Mouse (Mus musculus): ENCODE measurements around the gene Ptprg.
A peak's percentile ranks its signal among the peaks of the same experiment; 100 is the strongest.

The Ptprg gene

GRCm38 (mm10) chr14:11618140-11618705, 64.9 kb downstream of the Ptprg start:
- no peak for DNase-seq (ENCODE audit: low spot score)

GRCm38 (mm10) chr14:11619606-11620005, 66.3 kb downstream of the Ptprg start:
- no peak for DNase-seq (ENCODE audit: low spot score)

DNA sequence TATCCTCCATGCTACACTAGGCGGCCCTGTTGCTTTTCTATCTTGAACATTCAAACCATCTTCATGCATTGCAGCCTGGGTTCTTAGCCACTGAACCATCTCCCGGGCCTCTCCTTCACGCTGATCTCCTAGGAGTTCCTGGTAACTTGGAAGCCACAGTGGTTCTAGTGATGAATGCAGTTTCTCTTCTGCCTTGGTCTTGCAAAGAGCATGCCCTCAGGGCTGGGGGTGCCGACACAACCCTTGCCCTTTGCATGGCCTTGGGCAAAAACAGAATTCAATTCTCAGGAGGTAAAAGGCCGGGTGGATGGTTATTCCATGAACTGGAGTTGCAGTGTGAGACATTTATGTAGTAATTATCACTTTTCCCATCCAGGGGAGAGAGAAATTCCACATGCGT, 67.0 kb downstream of the Ptprg start:
- no peak for DNase-seq (ENCODE audit: low spot score)

- no peak for DNase-seq (ENCODE audit: low spot score)
Measured at GRCm38 (mm10) chr14:11620962-11621568, 67.7 kb downstream of the Ptprg start.

GRCm38 (mm10) chr14:11623576-11623975, 70.2 kb downstream of the Ptprg start:
- DNase-seq (ENCODE audit: low spot score): no peak

DNA sequence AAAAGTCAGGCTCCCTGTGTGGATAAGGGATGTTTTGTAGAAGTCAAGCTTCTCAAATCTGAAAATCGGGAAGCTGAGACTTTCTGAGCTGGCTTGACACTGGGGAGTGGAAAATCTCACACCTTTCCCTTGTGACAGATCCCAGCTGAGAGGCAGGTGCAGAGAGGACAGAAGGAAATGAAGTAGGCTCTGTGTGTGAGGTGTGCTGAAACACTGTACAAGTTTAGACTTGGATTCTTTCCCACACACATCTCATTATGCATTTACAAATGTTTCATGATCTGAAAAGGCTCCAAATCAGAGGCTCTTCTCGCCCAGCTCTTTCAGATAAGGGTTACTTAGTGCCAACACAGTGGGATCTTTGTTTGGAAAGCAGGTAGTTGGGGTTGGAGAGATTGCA, 77.4 kb downstream of the Ptprg start:
- no peak for DNase-seq (ENCODE audit: low spot score)

GRCm38 (mm10) chr14:11631505-11631904, 78.2 kb downstream of the Ptprg start:
- DNase-seq (ENCODE audit: low spot score): no peak

DNA sequence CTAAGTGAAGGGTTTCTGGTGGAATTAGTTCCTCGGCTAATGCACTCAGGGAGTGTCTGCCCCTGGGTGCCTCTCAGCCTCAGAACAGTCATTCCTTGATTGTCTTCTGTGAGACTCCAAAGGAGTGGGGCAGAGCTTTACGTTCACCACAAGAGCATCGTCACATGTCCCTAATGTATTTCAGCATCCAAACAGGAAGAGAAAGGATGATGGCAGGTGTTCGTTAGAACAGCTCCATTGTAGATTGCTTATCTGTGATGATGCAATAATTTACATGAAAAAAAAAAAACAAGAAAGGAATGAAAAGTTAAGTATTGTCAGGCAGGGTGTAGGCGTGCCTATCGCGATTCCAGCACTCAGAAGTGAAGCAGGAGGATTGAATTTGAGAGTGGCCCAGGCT, 84.3 kb downstream of the Ptprg start:
- DNase-seq (ENCODE audit: low spot score): no peak

GRCm38 (mm10) chr14:11639366-11639765, 86.0 kb downstream of the Ptprg start:
- no peak for DNase-seq (ENCODE audit: low spot score)

DNA sequence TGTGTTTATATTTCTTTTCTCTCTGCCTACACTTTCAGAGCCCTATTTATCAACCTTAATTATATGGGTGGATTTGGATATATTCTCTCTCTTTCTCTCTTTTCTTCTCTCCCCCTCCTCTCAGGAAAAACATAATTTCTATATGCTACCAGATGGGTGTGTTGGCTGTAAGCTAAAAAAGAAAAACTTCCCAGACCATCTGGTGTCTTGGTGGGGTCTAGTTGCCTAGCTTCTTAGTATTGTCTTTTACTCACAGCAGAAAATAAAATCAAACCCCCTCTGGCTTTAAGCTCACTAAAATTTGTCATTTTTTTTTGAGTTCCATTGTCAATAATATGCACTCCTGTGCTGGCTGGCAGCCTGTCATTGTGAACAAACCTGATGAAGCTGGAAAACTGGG, 87.0 kb downstream of the Ptprg start:
- DNase-seq (ENCODE audit: low spot score): no peak

DNA sequence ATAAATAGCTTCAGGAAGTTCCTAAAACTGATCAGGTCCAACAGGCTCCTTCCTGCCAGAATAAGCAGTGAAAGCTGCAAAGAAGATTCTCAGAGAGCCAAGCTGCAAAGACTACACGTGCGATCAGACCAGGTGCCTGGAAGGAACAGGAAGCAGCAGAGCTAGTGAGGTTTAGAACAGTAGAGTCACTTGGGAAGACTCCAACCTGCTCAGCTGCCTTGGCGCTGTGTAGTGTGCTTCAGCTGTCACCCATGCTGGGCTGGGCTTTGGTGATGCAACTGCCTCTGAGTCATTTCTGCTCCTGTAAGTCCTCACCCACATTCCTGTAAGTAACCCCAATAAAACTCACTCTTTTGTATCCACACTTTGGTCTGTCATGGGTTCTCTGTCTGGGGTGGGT, 87.7 kb downstream of the Ptprg start:
- DNase-seq (ENCODE audit: low spot score): no peak

DNA sequence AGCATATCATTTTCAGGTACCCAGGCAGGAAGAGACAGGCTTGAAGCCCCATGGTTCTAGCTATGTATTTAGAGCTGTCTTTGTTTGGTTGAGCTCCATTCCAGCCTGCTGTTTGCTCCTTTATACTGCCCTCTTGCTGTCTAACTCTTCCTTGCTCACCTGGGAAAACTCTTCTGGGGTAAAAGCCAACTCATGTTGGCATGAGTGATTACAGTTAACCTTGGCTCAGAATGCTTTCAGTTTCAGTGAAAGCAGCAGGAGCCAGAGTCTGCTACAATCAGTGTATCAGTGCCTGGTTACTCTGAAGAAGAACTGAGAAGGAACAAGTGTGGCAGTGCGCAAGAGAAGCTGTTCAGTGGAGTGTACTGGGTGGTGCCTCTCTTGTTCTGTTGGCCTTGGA, 89.6 kb downstream of the Ptprg start:
- peak; percentile 25 for DNase-seq (ENCODE audit: low spot score)

DNA sequence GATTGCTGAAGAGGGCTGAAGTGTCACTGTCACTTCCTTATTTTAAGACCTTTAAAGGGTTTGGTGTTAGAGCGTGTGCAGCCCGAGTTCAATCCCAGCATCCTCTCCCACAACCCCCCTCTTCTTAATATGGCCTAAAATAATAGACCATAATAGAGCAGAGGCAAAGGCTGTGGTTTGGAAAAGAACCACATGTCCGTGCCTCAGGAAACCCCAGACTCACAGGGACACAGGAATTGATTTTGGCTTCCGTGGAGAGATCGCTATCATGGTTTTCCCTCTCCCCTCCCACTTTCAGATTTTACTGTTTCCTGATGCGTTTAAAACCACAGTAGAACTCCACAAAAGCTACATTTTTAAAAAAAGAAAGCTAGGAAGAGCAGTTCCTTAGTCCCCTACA, 104.0 kb downstream of the Ptprg start:
- DNase-seq (ENCODE audit: low spot score): no peak

DNA sequence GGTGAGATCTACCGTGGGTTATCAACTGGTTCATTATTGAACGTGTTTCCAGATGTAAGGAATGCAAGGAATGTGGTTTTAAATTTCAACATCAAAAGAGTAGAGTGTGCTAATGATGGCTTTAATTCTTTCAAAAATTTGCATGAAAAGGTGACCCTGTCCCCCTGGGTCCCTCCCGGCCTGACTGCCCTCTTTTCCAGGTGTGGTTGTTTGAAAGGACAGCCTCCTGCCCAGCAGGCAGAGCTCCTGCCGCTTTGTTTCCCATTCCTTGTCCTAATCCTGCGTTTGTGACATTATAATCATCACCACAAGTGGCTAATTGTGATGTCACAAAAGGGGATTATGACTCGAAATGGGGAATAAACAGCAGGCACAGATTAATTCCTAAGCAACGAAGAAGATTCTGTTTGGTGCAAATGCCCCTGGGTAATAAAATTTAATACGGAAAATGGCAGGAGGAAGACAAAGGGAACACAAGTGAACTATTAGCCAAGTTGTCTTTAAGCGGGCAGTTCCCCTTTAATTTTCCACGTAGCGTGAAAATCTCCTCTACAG, 110.4 kb downstream of the Ptprg start:
- DNase-seq (ENCODE audit: low spot score): no peak

DNA sequence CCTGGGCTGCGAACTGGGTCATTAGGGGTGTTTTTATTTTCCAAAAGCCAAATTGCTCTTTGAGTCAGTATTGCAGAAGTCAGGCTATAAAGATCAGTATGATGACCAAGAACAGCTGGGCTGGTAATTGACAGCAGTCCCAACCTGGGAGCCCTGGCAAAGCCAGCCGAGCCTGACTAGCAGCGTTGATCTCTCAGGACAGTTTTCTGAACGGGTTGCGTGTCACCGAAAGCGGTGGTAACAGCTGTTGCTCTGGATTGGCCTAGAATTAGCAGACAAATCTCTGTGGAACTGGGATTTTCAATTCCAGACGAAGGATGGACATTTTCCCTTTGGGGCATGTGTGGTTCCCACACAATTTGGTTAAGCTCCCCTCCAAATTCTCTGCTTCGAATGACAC, 111.0 kb downstream of the Ptprg start:
- DNase-seq (ENCODE audit: low spot score): no peak

GRCm38 (mm10) chr14:11665046-11665445, 111.7 kb downstream of the Ptprg start:
- DNase-seq (ENCODE audit: low spot score): no peak

DNA sequence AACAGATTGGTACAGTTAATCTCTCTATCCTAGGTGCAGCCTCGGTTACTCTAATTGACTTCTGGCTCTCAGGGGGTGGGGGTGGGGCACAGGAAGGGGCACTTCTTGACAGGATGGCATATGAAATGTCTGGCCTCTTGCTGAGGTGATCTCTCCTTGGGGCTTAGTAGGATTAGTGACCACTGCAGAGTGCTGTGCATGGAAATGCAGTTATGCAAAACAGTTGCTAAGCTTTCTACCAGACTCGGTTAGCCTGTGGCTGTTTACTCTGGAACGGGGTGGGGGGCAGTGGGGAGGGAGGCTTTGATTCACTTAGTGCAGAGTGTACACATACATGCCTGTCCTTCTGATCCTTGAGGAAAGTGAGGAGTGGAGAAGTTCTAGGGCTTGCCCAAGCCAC, 114.4 kb downstream of the Ptprg start:
- no peak for DNase-seq (ENCODE audit: low spot score)

- no peak for DNase-seq (ENCODE audit: low spot score)
Measured at GRCm38 (mm10) chr14:11670847-11671246, 117.5 kb downstream of the Ptprg start.

DNA sequence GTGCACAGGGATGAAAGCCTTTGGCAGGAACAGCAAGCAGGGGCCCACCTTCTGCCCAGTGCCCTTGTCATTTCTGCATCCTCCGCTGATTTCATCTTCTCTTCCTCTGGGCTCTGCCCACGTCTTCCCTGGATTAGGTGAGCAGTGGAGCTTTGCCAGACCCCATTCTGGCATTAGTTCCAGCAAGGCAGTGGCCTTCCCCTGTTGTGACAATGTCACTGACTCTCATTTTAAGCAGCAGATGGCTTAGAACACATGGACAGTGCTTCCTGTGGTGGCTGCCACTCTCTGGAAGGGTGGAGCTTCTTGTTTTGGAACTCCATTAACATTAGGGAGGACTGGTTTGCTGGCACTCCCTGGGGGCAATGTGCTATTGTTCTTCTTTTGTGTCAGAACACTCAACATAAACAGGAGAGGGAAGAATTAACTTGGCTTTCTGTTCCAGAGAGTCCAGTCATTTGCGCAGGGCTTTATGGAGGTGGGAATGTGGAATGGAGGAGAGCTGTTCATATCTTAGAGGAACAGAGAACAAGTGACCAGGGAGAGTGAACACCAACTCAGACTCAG, 119.7 kb downstream of the Ptprg start:
- DNase-seq (ENCODE audit: low spot score): no peak

- DNase-seq (ENCODE audit: low spot score): no peak
Measured at GRCm38 (mm10) chr14:11678201-11678600, 124.9 kb downstream of the Ptprg start.

GRCm38 (mm10) chr14:11679741-11680140, 126.4 kb downstream of the Ptprg start:
- DNase-seq (ENCODE audit: low spot score): no peak

GRCm38 (mm10) chr14:11680621-11681020, 127.3 kb downstream of the Ptprg start:
- no peak for DNase-seq (ENCODE audit: low spot score)

- peak; percentile 42 for DNase-seq (ENCODE audit: low spot score)
Measured at GRCm38 (mm10) chr14:11682441-11682840, 129.1 kb downstream of the Ptprg start.

All from lung, postnatal 25 days (tissue).